ENCODE assay signal across 7 mouse cellular contexts in the genomic region with DNA sequence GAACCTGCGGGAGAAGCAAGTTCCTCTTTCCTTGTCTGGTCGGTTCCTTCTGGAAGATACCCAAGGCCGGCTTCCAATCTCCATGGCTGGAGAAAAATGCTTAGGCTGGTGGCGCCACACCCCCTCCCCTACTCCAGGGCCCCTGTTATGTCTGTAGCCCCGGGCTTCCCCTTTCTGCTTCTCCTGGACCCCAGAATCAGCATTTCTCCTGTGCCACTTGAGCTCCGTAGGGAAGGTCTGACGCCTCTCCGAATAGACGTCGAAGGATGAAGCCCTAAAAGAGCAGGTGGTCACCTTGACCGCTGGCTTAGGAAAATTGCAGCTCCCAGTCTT. TPM values are rescaled to one million over a fixed set of nuclear protein-coding genes. Genes with fewer than 3 reads are reported as not detected.
DNase-seq lines count a peak whose midpoint lies in the region; ATAC-seq and TF ChIP-seq lines count a peak whose summit lies in the region.

No protein-coding gene starts in this region.

- H3K4me2 ChIP-seq in lung, postnatal 0 days (replicated peaks; ENCODE audit: low read depth, low read length) = peak overlapping the region; percentile 89
- H3K4me2 ChIP-seq in forebrain, embryonic 14.5 days (ENCODE audit: low read length) = peak overlapping the region; percentile 86
- peak overlapping the region; percentile 95 for H3K4me2 ChIP-seq in liver, embryonic 11.5 days
- peak overlapping the region; percentile 96 for H3K4me2 ChIP-seq in stomach, embryonic 15.5 days

- TF ChIP-seq EP300 in lung, postnatal 0 days (IDR thresholded peaks at IDR 0.05) = no peak

- H3K9me3 ChIP-seq in lung, postnatal 0 days (ENCODE audit: low read length) = no peaks in the 10 kb centered on the region
- H3K9me3 ChIP-seq in forebrain, embryonic 14.5 days (replicated peaks; ENCODE audit: control insufficient read depth, low read length) = no peaks in the 10 kb centered on the region
- no peaks in the 10 kb centered on the region for H3K9me3 ChIP-seq in liver, embryonic 11.5 days (ENCODE audit: control insufficient read depth, low read length)
- no peaks in the 10 kb centered on the region for H3K9me3 ChIP-seq in stomach, embryonic 15.5 days

- 0 out of 2 replicates have a peak, but pooled peaks have one; percentile 1 for ATAC-seq in lung, postnatal 0 days
- no peak for ATAC-seq in forebrain, embryonic 14.5 days
- peak; percentile 23; the same call in 1 of the 2 replicates for ATAC-seq in liver, embryonic 11.5 days (replicated peaks; ENCODE audit: low FRiP score)
- no peak for ATAC-seq in stomach, embryonic 15.5 days (ENCODE audit: insufficient read depth, low FRiP score, low read depth)

- H3K4me1 ChIP-seq in lung, postnatal 0 days (ENCODE audit: insufficient read depth, low read depth, low read length) = peaks cover 24% of the 10 kb centered on the region
- peaks cover 14% of the 10 kb centered on the region for H3K4me1 ChIP-seq in forebrain, embryonic 14.5 days (ENCODE audit: control insufficient read depth, insufficient read depth, low read length)
- H3K4me1 ChIP-seq in liver, embryonic 11.5 days (replicated peaks; ENCODE audit: control insufficient read depth, insufficient read depth, low read length) = peaks cover 42% of the 10 kb centered on the region
- H3K4me1 ChIP-seq in stomach, embryonic 15.5 days = peaks cover 38% of the 10 kb centered on the region

- H3K27me3 ChIP-seq in lung, postnatal 0 days (replicated peaks; ENCODE audit: insufficient read depth, low read length) = no peaks in the 10 kb centered on the region
- no peaks in the 10 kb centered on the region for H3K27me3 ChIP-seq in forebrain, embryonic 14.5 days (replicated peaks; ENCODE audit: control insufficient read depth, insufficient read depth, low read length)
- H3K27me3 ChIP-seq in liver, embryonic 11.5 days (replicated peaks; ENCODE audit: control insufficient read depth, insufficient read depth, low read length) = peaks cover 27% of the 10 kb centered on the region
- H3K27me3 ChIP-seq in stomach, embryonic 15.5 days (replicated peaks) = no peaks in the 10 kb centered on the region

- 1% methylated on average over 11 of the region's 11 CpGs for WGBS in lung, postnatal 0 days
- 2% methylated on average over 11 of the region's 11 CpGs for WGBS in forebrain, embryonic 14.5 days
- WGBS in liver, embryonic 11.5 days = 6% methylated on average over 11 of the region's 11 CpGs
- WGBS in stomach, embryonic 15.5 days = 6% methylated on average over 11 of the region's 11 CpGs

- no peak for DNase-seq in lung, postnatal 0 days (ENCODE audit: low spot score)
- DNase-seq in lung, postnatal 14 days = no peak
- DNase-seq in forebrain, embryonic 14.5 days (ENCODE audit: low spot score) = no peak
- DNase-seq in liver, embryonic 11.5 days (ENCODE audit: low spot score) = no peak
- no peak for DNase-seq in left cerebral cortex, adult 11 months (ENCODE audit: low spot score)
- DNase-seq in thymus, postnatal 25 days = no peak

- no peak for TF ChIP-seq CTCF in lung, postnatal 0 days (IDR thresholded peaks at IDR 0.05)

- H3K36me3 ChIP-seq in lung, postnatal 0 days (ENCODE audit: insufficient read depth, low read length) = no peaks in the 10 kb centered on the region
- no peaks in the 10 kb centered on the region for H3K36me3 ChIP-seq in forebrain, embryonic 14.5 days (ENCODE audit: control insufficient read depth, insufficient read depth, low read length)
- H3K36me3 ChIP-seq in liver, embryonic 11.5 days (ENCODE audit: control insufficient read depth, insufficient read depth, low read length) = no peaks in the 10 kb centered on the region
- H3K36me3 ChIP-seq in stomach, embryonic 15.5 days = no peaks in the 10 kb centered on the region

- peak overlapping the region; percentile 78; the same call in 1 of the 2 replicates for H3K27ac ChIP-seq in lung, postnatal 0 days (ENCODE audit: low read length)
- no peak overlapping the region for H3K27ac ChIP-seq in forebrain, embryonic 14.5 days (ENCODE audit: low read depth, low read length)
- peak overlapping the region; percentile 26; the same call in 1 of the 2 replicates for H3K27ac ChIP-seq in liver, embryonic 11.5 days (ENCODE audit: low read depth, low read length)
- H3K27ac ChIP-seq in stomach, embryonic 15.5 days = peak overlapping the region; percentile 59

- peak overlapping the region; percentile 72 for H3K9ac ChIP-seq in lung, postnatal 0 days (replicated peaks; ENCODE audit: low read depth)
- H3K9ac ChIP-seq in forebrain, embryonic 14.5 days (ENCODE audit: low read length) = peak overlapping the region; percentile 77
- H3K9ac ChIP-seq in liver, embryonic 11.5 days (ENCODE audit: low read depth, low read length) = peak overlapping the region; percentile 64
- H3K9ac ChIP-seq in stomach, embryonic 15.5 days = peak overlapping the region; percentile 76; the same call in 1 of the 2 replicates

- peak overlapping the region; percentile 76 for H3K4me3 ChIP-seq in lung, postnatal 0 days (ENCODE audit: low read depth, low read length)
- peak overlapping the region; percentile 60 for H3K4me3 ChIP-seq in forebrain, embryonic 14.5 days (ENCODE audit: low read depth, low read length)
- H3K4me3 ChIP-seq in liver, embryonic 11.5 days (ENCODE audit: low read depth, low read length) = peak overlapping the region; percentile 62
- H3K4me3 ChIP-seq in stomach, embryonic 15.5 days (replicated peaks) = peak overlapping the region; percentile 64

RNA-seq across cellular contexts. Expression of a gene that starts 0.4 kb away (rescaled TPM):
- polyA plus RNA-seq in lung, postnatal 0 days (2015; fragmentation: Nextera tagmentation; extraction: Ambion mirVana) = 30.4 and 36.0 TPM in 2 replicates
- 10.0 and 15.6 TPM in 2 replicates for polyA plus RNA-seq in forebrain, embryonic 14.5 days (2014; fragmentation: Nextera tagmentation; extraction: Ambion mirVana)
- 17.0 and 18.4 TPM in 2 replicates for polyA plus RNA-seq in liver, embryonic 11.5 days (2014; fragmentation: Nextera tagmentation; extraction: Ambion mirVana)
- 16.9 and 18.7 TPM in 2 replicates for polyA plus RNA-seq in stomach, embryonic 15.5 days (2015; fragmentation: Nextera tagmentation; extraction: Ambion mirVana)

RNA-seq across cellular contexts. Expression of a gene that starts 34.1 kb away (rescaled TPM):
- polyA plus RNA-seq in lung, postnatal 0 days (2015; fragmentation: Nextera tagmentation; extraction: Ambion mirVana) = 0.37 TPM in 2 replicates
- polyA plus RNA-seq in forebrain, embryonic 14.5 days (2014; fragmentation: Nextera tagmentation; extraction: Ambion mirVana) = 0.14 TPM in 1 of 2 replicates, not detected in the other
- 0.84 and 0.86 TPM in 2 replicates for polyA plus RNA-seq in liver, embryonic 11.5 days (2014; fragmentation: Nextera tagmentation; extraction: Ambion mirVana)
- 0.15 and 0.18 TPM in 2 replicates for polyA plus RNA-seq in stomach, embryonic 15.5 days (2015; fragmentation: Nextera tagmentation; extraction: Ambion mirVana)

Comparison
In these comparisons a context has a peak if more than half of its experiments do, and no peak if none do; other contexts are left out.
1. ATAC-seq: peak in lung, postnatal 0 days (single experiment) and liver, embryonic 11.5 days (single experiment); none in forebrain, embryonic 14.5 days (single experiment) and stomach, embryonic 15.5 days (single experiment).
2. Peak in every context shown above with its lines, with median percentiles within 50 percentile points of each other: H3K4me2 ChIP-seq, H3K4me3 ChIP-seq and H3K9ac ChIP-seq.